ENCODE assay signal across 22 mouse cellular contexts in genomic region chr6:36998942-36999341, GRCm38 (mm10).
DNase-seq lines count a peak whose midpoint lies in the region; ATAC-seq and TF ChIP-seq lines count a peak whose summit lies in the region.
"Had no signal": no experiment of that assay in that cellular context is flagged by ENCODE, and none has a peak within 500 bp of the region (broad histone marks: within the 10 kb centered on the region; RNA-seq: fewer than 3 reads in every experiment).

No protein-coding gene starts in this region.

- H3K9me3 ChIP-seq in forebrain, embryonic 16.5 days (ENCODE audit: control insufficient read depth, low read length): no peaks in the 10 kb centered on the region
- H3K9me3 ChIP-seq: forebrain, embryonic 10.5 days; heart, embryonic 15.5 days; liver, embryonic 15.5 days; neural tube, embryonic 15.5 days had no signal

- TF ChIP-seq CTCF in layer of hippocampus, adult 2 months (conservative IDR thresholded peaks at IDR 0.05): no peak
- no peak for TF ChIP-seq CTCF in cerebellum, adult 2 months (IDR thresholded peaks at IDR 0.05; ENCODE audit: borderline replicate concordance, insufficient read depth, low read depth, low read length)

- H3K27ac ChIP-seq in layer of hippocampus, adult 2 months: no peak overlapping the region
- no peak overlapping the region for H3K27ac ChIP-seq in cerebellum, adult 2 months (ENCODE audit: insufficient read depth, low read length)
- no peak overlapping the region for H3K27ac ChIP-seq in forebrain, embryonic 16.5 days (ENCODE audit: low read length)
- H3K27ac ChIP-seq: forebrain, embryonic 10.5 days; heart, embryonic 15.5 days; hindbrain, embryonic 14.5 days; liver, embryonic 15.5 days; neural tube, embryonic 15.5 days; stomach, postnatal 0 days had no signal

- no peak for TF ChIP-seq POLR2A in cerebellum, adult 2 months (IDR thresholded peaks at IDR 0.05; ENCODE audit: borderline replicate concordance, insufficient read depth, low read length)

- H3K4me1 ChIP-seq in cerebellum, adult 2 months (ENCODE audit: control insufficient read depth, insufficient read depth, low read length): no peaks in the 10 kb centered on the region
- no peaks in the 10 kb centered on the region for H3K4me1 ChIP-seq in forebrain, embryonic 16.5 days (replicated peaks; ENCODE audit: control insufficient read depth, insufficient read depth, low read length)
- H3K4me1 ChIP-seq: forebrain, embryonic 10.5 days; heart, embryonic 15.5 days; liver, embryonic 15.5 days had no signal

- H3K9ac ChIP-seq in forebrain, embryonic 16.5 days (replicated peaks; ENCODE audit: low read depth, low read length): no peak overlapping the region
- H3K9ac ChIP-seq: forebrain, postnatal 0 days; heart, embryonic 15.5 days; hindbrain, embryonic 14.5 days; liver, embryonic 15.5 days; neural tube, embryonic 15.5 days had no signal

- DNase-seq in cerebellum, postnatal 4 days (ENCODE audit: low spot score in 2 of 2): no peak
- peak; percentile 33 for DNase-seq in layer of hippocampus, adult 9-11 months
- no peak for DNase-seq in layer of hippocampus, adult 2 months (ENCODE audit: low spot score in 2 of 2)
- DNase-seq in cerebellum, adult 2 months: peak; percentile 81 to 90
- DNase-seq in cerebellum, postnatal 25 days: peak; percentile 77 to 82
- DNase-seq in gastrocnemius, postnatal 36 days: no peak
- DNase-seq: adrenal gland, postnatal 36 days; forebrain, postnatal 0 days; heart, postnatal 36 days; kidney, adult 8-10 months; left cerebral cortex, postnatal 4 days; liver had no signal

- H3K36me3 ChIP-seq in forebrain, embryonic 16.5 days (ENCODE audit: control insufficient read depth, insufficient read depth): peaks cover 6% of the 10 kb centered on the region
- H3K36me3 ChIP-seq: forebrain, embryonic 10.5 days; heart, embryonic 15.5 days; liver, embryonic 15.5 days had no signal

- H3K27me3 ChIP-seq in cerebellum, adult 2 months (ENCODE audit: control insufficient read depth, insufficient read depth, low read length): no peaks in the 10 kb centered on the region
- H3K27me3 ChIP-seq in forebrain, embryonic 16.5 days (replicated peaks; ENCODE audit: control insufficient read depth, insufficient read depth, low read length): no peaks in the 10 kb centered on the region
- H3K27me3 ChIP-seq: heart, embryonic 15.5 days; liver, embryonic 15.5 days; neural tube, embryonic 15.5 days had no signal

- 74% methylated on average over 10 of the region's 10 CpGs for WGBS in cerebellum, adult 2 months
- WGBS in forebrain, embryonic 16.5 days: 94% methylated on average over 10 of the region's 10 CpGs

- no peak overlapping the region for H3K4me2 ChIP-seq in forebrain, embryonic 16.5 days (ENCODE audit: low read length)
- H3K4me2 ChIP-seq: heart, embryonic 15.5 days; hindbrain, embryonic 14.5 days; liver, embryonic 15.5 days; midbrain, embryonic 11.5 days; neural tube, embryonic 15.5 days had no signal

- peak; percentile 58; the same call in 1 of the 2 replicates for ATAC-seq in cerebellum, adult (ENCODE audit: insufficient number of reproducible peaks, low FRiP score, low TSS enrichment)
- no peak for ATAC-seq in forebrain, embryonic 16.5 days
- ATAC-seq: forebrain, postnatal 0 days; lung, postnatal 0 days had no signal

- no peak overlapping the region for H3K4me3 ChIP-seq in layer of hippocampus, adult 2 months
- no peak overlapping the region for H3K4me3 ChIP-seq in cerebellum, adult 2 months (replicated peaks; ENCODE audit: insufficient read depth, low read depth, low read length)
- H3K4me3 ChIP-seq in forebrain, embryonic 16.5 days (replicated peaks; ENCODE audit: low read length): no peak overlapping the region
- H3K4me3 ChIP-seq: forebrain, embryonic 10.5 days; heart, embryonic 15.5 days; liver, embryonic 15.5 days; neural tube, embryonic 15.5 days had no signal

- intact Hi-C loops in gastrocnemius, postnatal 36 days (cut with DNase I): no loop called here

Comparison
In these comparisons a context has a peak if more than half of its experiments do, and no peak if none do; other contexts are left out.
1. DNase-seq: peak in layer of hippocampus, adult 9-11 months (single experiment), cerebellum, adult 2 months (2 of 2) and cerebellum, postnatal 25 days (2 of 2); none in cerebellum, postnatal 4 days (0 of 2), layer of hippocampus, adult 2 months (0 of 2) and gastrocnemius, postnatal 36 days (0 of 2).